Mouse (Mus musculus): ENCODE data around the gene Epc2. TPM values are rescaled to one million over a fixed set of nuclear protein-coding genes. Genes with fewer than 3 reads are reported as not detected.

Gene Epc2
- total RNA-seq, 2 experiments from 2014 or later: 19.4 to 21.7 TPM

GRCm38 (mm10) chr2:49569862-49570777 lies 118.8 kb downstream of the Epc2 start:
- DNase-seq: peak; percentile 57 to 70
- intact Hi-C loops (cut with DNase I): no loop called here

GRCm38 (mm10) chr2:49570778-49571101 lies 119.5 kb downstream of the Epc2 start:
- intact Hi-C loops (cut with DNase I): no loop called here
- DNase-seq: no peak

- intact Hi-C loops (cut with DNase I): no loop called here
- no peak for DNase-seq
These were observed 120.1 kb downstream of the Epc2 start for GRCm38 (mm10) chr2:49571159-49571920.

- intact Hi-C loops (cut with DNase I): no loop called here
- DNase-seq: no peak
These were observed 120.9 kb downstream of the Epc2 start for GRCm38 (mm10) chr2:49572111-49572642.

GRCm38 (mm10) chr2:49572684-49573083 lies 121.4 kb downstream of the Epc2 start:
- no peak for DNase-seq
- intact Hi-C loops (cut with DNase I): no loop called here

DNA sequence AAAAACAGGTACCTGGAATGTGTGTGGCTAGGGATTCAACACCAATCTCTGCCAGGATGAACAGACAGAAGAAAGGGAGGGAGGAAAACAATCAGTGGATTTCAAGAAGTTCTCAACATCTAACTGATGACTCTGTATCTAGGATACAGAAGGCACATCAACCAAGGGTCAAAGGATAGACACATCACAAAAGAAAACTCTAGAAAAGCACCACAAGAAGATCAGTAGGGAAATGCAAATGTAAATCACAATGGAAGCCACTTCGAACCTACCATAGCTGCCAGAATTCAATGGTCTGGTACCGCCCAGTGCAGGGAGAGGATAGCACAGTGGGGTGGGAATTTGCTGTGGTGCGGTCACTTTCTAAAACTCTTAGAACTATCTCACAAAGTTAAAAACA lies 122.0 kb downstream of the Epc2 start:
- DNase-seq: no peak
- intact Hi-C loops (cut with DNase I): no loop called here

DNA sequence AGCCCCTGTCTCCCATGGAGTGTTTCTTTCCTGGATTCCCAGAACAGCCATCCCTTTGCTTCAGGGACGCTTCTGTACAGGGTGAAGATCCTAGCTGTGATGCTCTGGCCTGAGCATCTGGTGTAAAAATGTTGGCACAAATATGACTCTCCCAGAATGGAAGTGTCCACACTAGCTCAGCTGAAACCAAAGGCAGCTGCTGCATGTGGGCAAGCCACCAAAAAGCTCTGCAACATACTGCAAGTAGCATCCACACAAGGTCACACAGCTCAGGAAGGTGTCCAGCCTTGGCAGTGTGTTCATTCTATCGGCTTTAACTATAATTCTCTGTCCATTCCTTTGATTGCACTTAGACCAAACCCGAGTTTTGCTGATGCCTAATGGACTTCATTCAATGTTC lies 129.3 kb downstream of the Epc2 start:
- peak; percentile 21 to 37 for DNase-seq
- intact Hi-C loops (cut with DNase I): no loop called here

- DNase-seq: no peak
- intact Hi-C loops (cut with DNase I): no loop called here
These were observed 131.3 kb downstream of the Epc2 start for GRCm38 (mm10) chr2:49582546-49582945.

GRCm38 (mm10) chr2:49583311-49583710 lies 132.0 kb downstream of the Epc2 start:
- intact Hi-C loops (cut with DNase I): no loop called here
- DNase-seq: no peak

DNA sequence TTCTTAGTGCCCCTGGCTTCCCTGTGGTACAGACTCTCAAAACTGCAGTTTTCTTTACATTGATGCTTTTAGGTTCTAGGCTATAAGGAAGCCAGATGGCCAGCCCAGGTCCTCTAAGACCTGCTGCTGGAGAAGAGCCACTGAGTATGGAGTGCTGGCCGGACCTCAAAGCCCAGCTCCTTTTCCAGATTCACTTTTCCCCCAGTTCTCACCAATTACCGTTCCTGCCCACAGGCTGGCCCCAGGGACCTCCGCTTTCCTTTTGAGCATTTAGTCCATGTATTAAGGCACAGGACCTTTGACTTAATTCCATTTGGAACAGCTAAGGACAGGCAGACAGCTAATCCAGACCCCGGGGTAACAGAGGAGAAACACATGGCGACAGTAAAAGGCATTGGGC lies 139.2 kb downstream of the Epc2 start:
- no peak for DNase-seq
- intact Hi-C loops (cut with DNase I): no loop called here

DNA sequence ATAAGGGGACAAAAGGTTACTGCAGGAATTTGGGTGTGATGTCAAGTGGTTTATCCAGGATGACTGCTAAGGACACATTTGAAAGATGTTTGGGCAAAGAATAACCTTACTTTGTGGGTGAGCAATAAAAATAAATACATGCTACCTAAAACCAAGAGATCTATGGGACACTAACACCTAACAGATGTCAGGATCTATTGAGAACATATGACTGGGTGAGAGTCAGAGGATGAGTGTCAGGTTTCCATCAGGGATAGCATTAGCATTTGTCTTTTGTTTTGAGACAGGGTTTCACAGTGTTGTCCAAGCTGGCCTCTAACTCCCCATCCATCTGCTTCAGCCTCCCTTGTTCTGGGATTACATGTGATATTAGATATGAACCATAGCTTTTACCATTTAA lies 141.6 kb downstream of the Epc2 start:
- no peak for DNase-seq
- intact Hi-C loops (cut with DNase I): no loop called here

GRCm38 (mm10) chr2:49594886-49595285 lies 143.6 kb downstream of the Epc2 start:
- DNase-seq: no peak
- intact Hi-C loops (cut with DNase I): no loop called here

DNA sequence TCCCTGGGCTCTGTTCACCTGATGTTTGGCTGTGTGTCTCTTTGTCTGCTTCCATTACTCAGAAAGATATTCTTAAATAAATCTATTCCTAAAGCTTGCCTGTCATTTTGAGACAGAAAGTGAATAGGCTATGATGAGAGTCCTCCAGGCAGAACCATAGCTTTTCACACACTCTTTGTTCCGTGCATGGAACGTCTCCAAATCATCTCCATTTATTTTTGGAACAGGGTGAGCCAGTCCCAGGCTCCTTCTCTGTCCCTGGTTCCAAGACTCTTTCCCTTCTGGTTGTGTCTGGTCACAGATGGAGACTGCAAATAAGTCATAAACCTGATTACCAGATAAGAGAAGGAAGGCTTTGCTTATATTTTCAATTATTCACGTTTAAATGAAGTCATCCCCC lies 145.0 kb downstream of the Epc2 start:
- intact Hi-C loops (cut with DNase I): no loop called here
- no peak for DNase-seq

DNA sequence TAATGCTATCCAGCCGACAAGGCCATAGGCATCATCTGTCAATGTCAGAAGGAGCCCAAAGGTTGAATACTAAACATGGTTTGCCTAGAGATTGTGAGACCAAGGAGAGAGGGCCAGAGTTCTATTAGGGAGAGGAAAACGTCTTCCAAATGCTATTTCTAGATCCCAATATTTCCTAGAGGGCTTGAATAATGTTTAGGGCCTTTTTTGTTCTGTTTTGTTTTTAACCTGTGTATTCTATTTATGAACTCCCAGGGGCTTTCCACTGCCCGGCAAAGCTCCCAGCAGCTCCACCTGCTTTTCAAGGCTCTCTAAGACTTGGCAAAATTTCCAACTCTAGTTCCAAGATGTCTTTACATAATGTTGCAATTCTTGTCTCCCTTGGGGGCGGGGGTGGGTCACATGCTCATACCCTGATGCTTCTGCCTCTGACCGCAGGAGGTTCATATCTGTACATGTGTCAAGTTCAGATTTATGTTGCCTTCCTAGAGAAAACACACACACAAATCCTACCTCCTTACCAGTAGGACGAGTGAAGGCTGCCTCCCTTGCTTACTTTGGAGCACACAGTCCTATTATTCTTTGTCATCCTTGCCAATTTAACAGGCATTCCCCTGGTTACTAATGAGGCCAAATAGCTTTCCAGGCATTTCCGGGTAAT lies 148.9 kb downstream of the Epc2 start:
- intact Hi-C loops (cut with DNase I): no loop called here
- DNase-seq: no peak

Other genes with a start within 250 kb of the Epc2 start
- gene Kif5c, start 167.8 kb downstream of the Epc2 start, total RNA-seq (2021): under 1 TPM; 0.74 to 0.89 TPM